Mouse (Mus musculus) forebrain, embryonic 11.5 days (tissue): ENCODE measurements at regions not wholly inside any gene's neighbourhood (a gene's known extent, or its start where the extent isn't known, plus 50 kb on each side); places are given as distances from the start of the nearest gene placed in this dataset.
"Not testable (repeated sequence)": the region's sequence is repeated elsewhere in the genome, so short reads cannot be mapped to it uniquely, and the experiment has no call there.

Experiments used
- ATAC-seq: fragments of 200-750 bp; cut with Nextera tagmentation; replicated peaks from 2 replicates; pipeline ENCODE4 v1.8.0; 2017; ENCODE audit warnings: moderate TSS enrichment; ENCODE audit not compliant: low FRiP score
- DNase-seq: peaks from one replicate; pipeline ENCODE4 v3.0.0-alpha.2; 2017; ENCODE audit warnings: low spot score
- H3K27ac ChIP-seq: fragments of 300-500 bp; sonication (generic); 2 replicates; pipeline ENCODE4 v1.5.1; 2014; ENCODE audit warnings: low read depth, low read length
- H3K27me3 ChIP-seq: fragments of 300-500 bp; sonication (generic); 2 replicates; pipeline ENCODE4 v1.6.1; 2014; ENCODE audit warnings: mild to moderate bottlenecking, low read length, mixed read lengths; ENCODE audit not compliant: control insufficient read depth, insufficient read depth
- H3K36me3 ChIP-seq: fragments of 300-500 bp; sonication (generic); 2 replicates; pipeline ENCODE4 v1.6.1; 2014; ENCODE audit warnings: mild to moderate bottlenecking, low read length, moderate library complexity, mixed read lengths; ENCODE audit not compliant: control insufficient read depth, insufficient read depth
- H3K4me1 ChIP-seq: fragments of 300-500 bp; sonication (generic); replicated peaks from 2 replicates; pipeline ENCODE4 v1.6.1; 2014; ENCODE audit warnings: low read length, mixed read lengths; ENCODE audit not compliant: control insufficient read depth, insufficient read depth
- H3K4me2 ChIP-seq: fragments of 300-500 bp; sonication (generic); 2 replicates; pipeline ENCODE4 v1.6.1; 2014; ENCODE audit warnings: low read depth, mild to moderate bottlenecking, low read length, moderate library complexity, mixed read lengths; ENCODE audit not compliant: severe bottlenecking
- H3K4me3 ChIP-seq: fragments of 300-500 bp; sonication (generic); 2 replicates; pipeline ENCODE4 v1.5.1; 2014; ENCODE audit warnings: low read depth, low read length
- H3K9ac ChIP-seq: fragments of 300-500 bp; sonication (generic); 2 replicates; pipeline ENCODE4 v1.6.1; 2014; ENCODE audit warnings: low read length
- H3K9me3 ChIP-seq: fragments of 300-500 bp; sonication (generic); 2 replicates; pipeline ENCODE4 v1.6.1; 2016; ENCODE audit warnings: low read length, mixed read lengths; ENCODE audit not compliant: control insufficient read depth
- WGBS: fragments of 180-500 bp; shearing (Covaris S2); extraction: QIAGEN DNeasy Blood & Tissue Kit; methylation state at CpG from one replicate; pipeline ENCODE4 v1.1.7; 2014; 5-methylcytosine and 5-hydroxymethylcytosine counted together

GRCm38 (mm10) chr5:81983351-81983750, 963.4 kb downstream of the Adgrl3 start:
- DNase-seq (no peak), ATAC-seq (no peak)
- Histone ChIP-seq H3K27me3 (no peaks in the 10 kb centered on the region), H3K9ac (no peak overlapping the region), H3K4me1 (no peaks in the 10 kb centered on the region), H3K27ac (no peak overlapping the region), H3K36me3 (no peaks in the 10 kb centered on the region), H3K4me2 (no peak overlapping the region), H3K4me3 (no peak overlapping the region), H3K9me3 (no peaks in the 10 kb centered on the region)
- 90% methylated on average over 4 of the region's 4 CpGs for WGBS

DNA sequence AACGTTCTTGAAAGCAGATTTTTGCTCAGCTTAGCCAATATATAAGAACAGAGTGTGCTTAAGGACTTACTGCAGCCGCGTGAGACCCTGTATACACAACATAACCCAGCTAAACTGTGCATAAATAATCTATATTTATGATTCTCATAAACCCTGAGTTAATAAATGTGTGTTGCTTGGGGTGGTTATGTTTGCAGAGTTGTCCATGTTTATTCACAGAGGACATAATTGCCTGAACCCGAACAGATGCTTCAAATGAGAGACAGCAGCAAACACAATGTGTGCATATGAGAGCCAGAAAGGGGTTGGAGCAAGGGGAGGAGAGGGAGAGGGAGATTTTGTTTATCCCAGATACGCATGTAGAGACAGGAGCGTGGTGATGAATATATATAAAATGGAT, 968.1 kb downstream of the Adgrl3 start:
- DNase-seq (no peak), ATAC-seq (no peak)
- H3K4me1 ChIP-seq: no peaks in the 10 kb centered on the region
- H3K27ac ChIP-seq: no peak overlapping the region
- WGBS: 90% methylated on average over 6 of the region's 6 CpGs
- no peak overlapping the region for H3K4me2 ChIP-seq
- H3K36me3 ChIP-seq: no peaks in the 10 kb centered on the region
- no peak overlapping the region for H3K4me3 ChIP-seq
- no peaks in the 10 kb centered on the region for H3K9me3 ChIP-seq
- H3K9ac ChIP-seq: no peak overlapping the region
- no peaks in the 10 kb centered on the region for H3K27me3 ChIP-seq

GRCm38 (mm10) chr5:82007955-82008354, 988.0 kb downstream of the Adgrl3 start:
- Histone ChIP-seq H3K9ac (no peak overlapping the region), H3K9me3 (no peaks in the 10 kb centered on the region), H3K4me1 (no peaks in the 10 kb centered on the region), H3K27me3 (no peaks in the 10 kb centered on the region), H3K4me3 (no peak overlapping the region), H3K36me3 (no peaks in the 10 kb centered on the region), H3K27ac (no peak overlapping the region), H3K4me2 (no peak overlapping the region)
- DNase-seq (no peak), ATAC-seq (no peak)
- 83% methylated on average over 2 of the region's 2 CpGs for WGBS

DNA sequence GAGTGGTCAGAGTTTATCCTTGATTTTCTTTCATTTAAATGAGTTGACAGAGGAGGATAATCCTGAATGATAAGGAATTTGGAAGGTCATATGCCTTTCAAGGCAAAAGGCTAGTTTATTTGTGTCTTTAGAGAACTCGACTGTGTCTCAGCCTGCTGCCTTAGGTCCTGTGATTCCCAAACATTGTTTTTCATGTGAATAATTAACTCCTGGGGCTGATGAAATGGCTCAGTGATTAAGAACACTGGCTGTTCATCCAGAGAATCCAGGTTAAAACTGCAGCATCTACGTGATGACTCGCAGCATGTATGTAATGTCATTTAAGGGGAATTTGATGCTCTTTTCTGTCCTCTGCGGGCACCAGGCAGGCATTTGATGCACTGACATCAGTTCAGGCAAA, 1004.2 kb downstream of the Adgrl3 start:
- no peak overlapping the region for H3K4me3 ChIP-seq
- H3K9ac ChIP-seq: no peak overlapping the region
- 4% methylated on average over 4 of the region's 4 CpGs for WGBS
- no peaks in the 10 kb centered on the region for H3K27me3 ChIP-seq
- ATAC-seq: no peak
- no peaks in the 10 kb centered on the region for H3K9me3 ChIP-seq
- DNase-seq: no peak
- H3K4me1 ChIP-seq: no peaks in the 10 kb centered on the region
- no peak overlapping the region for H3K4me2 ChIP-seq
- no peaks in the 10 kb centered on the region for H3K36me3 ChIP-seq
- H3K27ac ChIP-seq: no peak overlapping the region

DNA sequence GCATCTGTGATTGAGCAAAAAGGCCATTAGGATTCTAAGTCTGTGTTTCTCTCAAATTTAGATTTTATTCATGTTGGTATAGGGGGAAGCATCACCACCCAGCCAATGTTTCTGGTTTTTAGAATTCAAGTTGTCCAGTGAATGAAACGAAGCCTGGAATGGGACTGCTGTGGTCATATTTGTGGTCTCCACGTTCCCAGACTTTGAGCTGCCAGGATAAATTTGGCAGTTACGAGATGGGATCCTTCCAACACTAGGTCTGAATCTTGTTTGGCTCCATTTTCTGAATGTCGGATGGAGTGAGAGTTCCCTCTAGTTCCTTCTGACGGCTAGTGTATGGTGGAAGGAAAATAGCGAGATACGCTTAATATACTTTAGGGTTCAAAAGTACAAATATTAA, 1014.8 kb downstream of the Adgrl3 start:
- Histone ChIP-seq H3K27ac (no peak overlapping the region), H3K4me1 (no peaks in the 10 kb centered on the region), H3K27me3 (no peaks in the 10 kb centered on the region), H3K9ac (no peak overlapping the region), H3K9me3 (no peaks in the 10 kb centered on the region), H3K4me2 (no peak overlapping the region), H3K4me3 (no peak overlapping the region), H3K36me3 (no peaks in the 10 kb centered on the region)
- DNase-seq: no peak
- WGBS: 95% methylated on average over 7 of the region's 7 CpGs
- ATAC-seq: no peak

DNA sequence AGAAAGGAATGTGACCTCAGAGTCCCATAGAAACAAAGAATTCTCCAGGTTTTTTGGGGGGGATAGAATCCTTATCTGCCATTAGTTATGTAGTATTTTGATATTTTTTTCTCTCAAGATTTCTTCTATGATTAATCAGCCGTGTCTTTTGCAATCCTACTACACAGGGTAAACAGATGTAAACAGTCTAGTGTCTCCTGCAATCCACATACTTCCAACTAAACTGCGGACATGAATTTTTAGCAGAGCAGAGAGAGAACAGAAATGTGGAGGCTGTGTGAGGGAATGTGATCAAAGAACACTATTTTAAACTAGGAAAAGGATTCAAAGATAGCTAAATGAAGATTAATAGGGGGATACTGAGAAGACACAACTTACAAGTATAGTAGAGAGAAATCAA, 1026.2 kb downstream of the Adgrl3 start:
- H3K4me3 ChIP-seq: no peak overlapping the region

GRCm38 (mm10) chr5:82059108-82059838, 1039.3 kb downstream of the Adgrl3 start:
- WGBS: 94% methylated on average over 2 of the region's 2 CpGs
- no peaks in the 10 kb centered on the region for H3K36me3 ChIP-seq
- H3K27ac ChIP-seq: no peak overlapping the region

More for the DNA sequence above, 1026.2 kb downstream of the Adgrl3 start:
- H3K4me1 ChIP-seq: no peaks in the 10 kb centered on the region
- no peaks in the 10 kb centered on the region for H3K27me3 ChIP-seq
- no peak overlapping the region for H3K9ac ChIP-seq
- no peaks in the 10 kb centered on the region for H3K9me3 ChIP-seq
- H3K27ac ChIP-seq: no peak overlapping the region
- no peaks in the 10 kb centered on the region for H3K36me3 ChIP-seq
- no peak overlapping the region for H3K4me2 ChIP-seq
- DNase-seq (no peak), ATAC-seq (no peak)
- WGBS: 73% methylated on average over 2 of the region's 2 CpGs

GRCm38 (mm10) chr5:82060679-82061078, 1040.7 kb downstream of the Adgrl3 start:
- Histone ChIP-seq H3K4me3 (no peak overlapping the region), H3K4me2 (no peak overlapping the region), H3K9me3 (no peaks in the 10 kb centered on the region), H3K27ac (no peak overlapping the region), H3K4me1 (no peaks in the 10 kb centered on the region), H3K9ac (no peak overlapping the region), H3K36me3 (no peaks in the 10 kb centered on the region), H3K27me3 (no peaks in the 10 kb centered on the region)
- DNase-seq (no peak), ATAC-seq (no peak)
- WGBS: 62% methylated on average over 1 of the region's 1 CpGs

More at GRCm38 (mm10) chr5:82059108-82059838, 1039.3 kb downstream of the Adgrl3 start:
- H3K9me3 ChIP-seq: no peaks in the 10 kb centered on the region
- H3K27me3 ChIP-seq: no peaks in the 10 kb centered on the region
- H3K4me3 ChIP-seq: no peak overlapping the region
- ATAC-seq (no peak), DNase-seq (no peak)
- H3K4me2 ChIP-seq: no peak overlapping the region
- H3K4me1 ChIP-seq: no peaks in the 10 kb centered on the region
- H3K9ac ChIP-seq: no peak overlapping the region

DNA sequence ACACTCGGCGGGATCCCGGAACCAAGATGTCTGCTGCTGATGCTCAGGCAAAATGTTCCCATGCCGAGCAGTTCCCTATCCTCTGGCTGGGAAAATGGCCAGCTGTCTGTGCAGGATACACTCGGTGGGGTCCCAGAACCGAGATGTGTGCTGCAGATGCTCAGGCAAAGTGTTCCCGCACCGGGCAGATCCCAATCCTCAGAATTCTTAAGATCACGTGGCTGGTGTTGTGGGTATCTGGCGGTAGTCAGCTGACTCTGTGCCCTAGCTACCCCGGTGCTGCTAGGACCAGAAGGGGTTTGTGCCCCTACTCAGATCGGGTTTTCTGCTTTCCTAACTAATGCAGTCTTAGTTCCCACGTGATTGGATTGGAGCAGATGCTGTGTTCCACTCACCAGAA, 1049.3 kb downstream of the Adgrl3 start:
- not testable (repeated sequence) for H3K4me1 ChIP-seq, H3K4me2 ChIP-seq, H3K9me3 ChIP-seq, ATAC-seq, H3K9ac ChIP-seq, H3K27me3 ChIP-seq, H3K36me3 ChIP-seq, H3K4me3 ChIP-seq, H3K27ac ChIP-seq, DNase-seq
- WGBS: 87% methylated on average over 13 of the region's 13 CpGs
